Mouse (Mus musculus) G1E-ER4 (cell line): ENCODE results near the gene Cyp2d10. TPM values are rescaled to one million over a fixed set of nuclear protein-coding genes. Genes with fewer than 3 reads are reported as not detected.

Experiments
- GATA1 ChIP-seq: IDR thresholded peaks from one replicate; pipeline ENCODE4 v1.8.0; 2012; ENCODE audit warnings: low read length, inconsistent platforms
- polyA plus RNA-seq: library from polyadenylated mRNA; stranded (reverse); fragments of >175 nt; gene quantifications from 2 replicates; pipeline ENCODE4 v1.2.3, GENCODE M21; 2012

Cyp2d10 gene
- polyA plus RNA-seq, 1 experiment: not detected

DNA sequence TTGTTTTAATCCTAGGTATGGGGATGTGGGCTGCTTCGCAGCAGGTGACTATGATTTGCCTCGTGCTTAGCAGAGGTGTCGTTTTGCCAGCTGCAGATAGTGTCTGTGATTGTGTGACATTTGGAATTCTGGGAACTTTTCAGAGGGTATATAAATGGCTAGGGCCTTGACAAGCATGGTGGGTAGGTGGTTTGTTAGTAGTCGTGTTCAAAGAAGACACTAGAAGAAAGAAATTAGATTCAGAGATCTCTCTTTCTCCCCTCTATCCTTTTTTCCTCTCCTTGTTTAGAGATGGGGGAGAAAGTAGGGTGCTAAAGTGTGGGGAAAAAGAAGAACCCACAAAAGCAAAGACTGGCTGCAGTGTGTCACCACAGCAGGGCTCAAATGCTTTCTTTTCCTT is 38.8 kb downstream of the Cyp2d10 start:
- no peak for TF ChIP-seq GATA1

DNA sequence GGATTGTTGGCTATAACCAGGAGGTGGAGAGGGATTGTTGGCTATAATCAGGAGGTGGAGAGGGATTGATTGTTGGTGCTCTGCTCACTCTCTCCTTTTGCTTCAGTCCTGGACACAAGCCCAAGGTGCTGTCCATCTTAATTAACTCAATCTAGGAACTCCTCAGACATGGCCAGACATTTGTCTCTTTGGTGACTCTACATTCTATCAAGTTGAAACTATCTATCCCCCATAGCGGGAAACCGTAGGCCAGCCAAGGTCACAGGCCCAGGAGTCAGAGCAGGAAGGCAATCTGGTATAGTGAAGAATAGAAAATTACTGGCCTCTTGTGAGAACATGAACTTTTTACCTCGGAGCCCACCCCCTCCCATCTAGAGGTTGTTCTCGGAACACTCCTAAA is 44.8 kb downstream of the Cyp2d10 start:
- TF ChIP-seq GATA1: no peak

DNA sequence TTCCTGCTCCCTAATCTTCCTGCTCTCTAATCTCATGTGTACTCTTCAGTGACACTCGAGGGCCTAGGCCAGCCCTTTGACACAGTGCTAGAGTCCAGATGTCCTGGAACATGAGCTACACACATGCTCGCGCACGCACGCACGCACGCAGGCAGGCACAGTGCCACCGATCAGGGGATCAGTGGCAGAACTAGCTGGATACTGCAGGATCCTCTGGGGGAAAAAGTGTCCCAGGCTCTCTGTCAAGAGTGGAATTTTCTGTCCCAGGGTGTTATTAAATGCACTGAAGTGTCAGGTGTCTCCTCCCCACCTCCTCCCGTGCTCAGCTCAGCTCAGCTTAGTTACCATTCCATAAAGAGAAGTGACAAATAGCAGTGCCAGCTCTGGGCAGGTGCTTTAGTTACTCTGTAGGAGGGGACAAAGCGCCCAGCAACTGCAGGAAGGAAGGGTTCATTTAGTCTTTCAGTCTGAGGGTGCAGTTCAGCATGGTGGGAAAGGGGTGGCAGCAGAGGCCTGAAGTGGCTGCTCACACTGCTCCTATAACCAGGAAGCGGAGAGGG is 45.5 kb downstream of the Cyp2d10 start:
- TF ChIP-seq GATA1: no peak

DNA sequence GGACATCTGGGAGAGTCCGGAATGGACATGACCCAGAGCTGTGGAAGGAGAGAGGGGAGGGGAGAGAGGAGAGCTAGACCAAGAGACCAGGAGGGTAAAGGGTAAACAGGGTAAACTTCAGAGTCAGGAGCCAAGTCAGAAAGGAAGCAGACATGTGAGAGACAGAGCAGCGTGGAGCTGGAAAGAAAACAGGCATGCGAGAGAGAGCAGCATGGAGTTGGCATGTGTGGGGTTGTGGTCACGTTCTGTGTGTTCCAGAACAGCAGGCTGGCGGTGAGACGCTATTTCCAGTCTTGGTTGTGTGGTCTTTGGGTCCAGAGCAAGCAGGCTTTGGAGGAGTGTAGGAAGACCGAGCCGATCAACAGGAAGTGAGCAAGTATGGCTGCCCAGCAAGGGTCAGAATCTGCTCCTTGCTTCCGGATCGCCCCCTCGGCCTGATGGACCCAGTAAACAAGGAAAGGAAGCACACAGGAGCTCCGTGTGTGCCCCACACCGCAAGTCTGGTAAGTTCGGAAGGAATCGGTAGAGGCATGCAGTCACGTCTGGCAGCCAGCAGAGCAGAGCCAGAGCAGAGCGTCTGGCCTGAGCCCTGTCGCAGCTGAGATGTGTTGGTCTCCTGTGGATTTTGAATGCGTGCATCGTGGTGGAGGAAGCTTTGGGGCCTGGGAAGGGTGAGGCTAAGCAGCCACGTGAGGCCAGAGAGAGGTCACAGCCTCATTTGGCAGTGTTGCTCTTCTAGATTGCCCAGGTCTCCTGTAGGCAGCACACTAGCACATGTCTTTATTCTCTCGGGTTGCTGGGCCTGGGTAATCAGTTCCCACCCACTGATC is 48.3 kb downstream of the Cyp2d10 start:
- no peak for TF ChIP-seq GATA1

DNA sequence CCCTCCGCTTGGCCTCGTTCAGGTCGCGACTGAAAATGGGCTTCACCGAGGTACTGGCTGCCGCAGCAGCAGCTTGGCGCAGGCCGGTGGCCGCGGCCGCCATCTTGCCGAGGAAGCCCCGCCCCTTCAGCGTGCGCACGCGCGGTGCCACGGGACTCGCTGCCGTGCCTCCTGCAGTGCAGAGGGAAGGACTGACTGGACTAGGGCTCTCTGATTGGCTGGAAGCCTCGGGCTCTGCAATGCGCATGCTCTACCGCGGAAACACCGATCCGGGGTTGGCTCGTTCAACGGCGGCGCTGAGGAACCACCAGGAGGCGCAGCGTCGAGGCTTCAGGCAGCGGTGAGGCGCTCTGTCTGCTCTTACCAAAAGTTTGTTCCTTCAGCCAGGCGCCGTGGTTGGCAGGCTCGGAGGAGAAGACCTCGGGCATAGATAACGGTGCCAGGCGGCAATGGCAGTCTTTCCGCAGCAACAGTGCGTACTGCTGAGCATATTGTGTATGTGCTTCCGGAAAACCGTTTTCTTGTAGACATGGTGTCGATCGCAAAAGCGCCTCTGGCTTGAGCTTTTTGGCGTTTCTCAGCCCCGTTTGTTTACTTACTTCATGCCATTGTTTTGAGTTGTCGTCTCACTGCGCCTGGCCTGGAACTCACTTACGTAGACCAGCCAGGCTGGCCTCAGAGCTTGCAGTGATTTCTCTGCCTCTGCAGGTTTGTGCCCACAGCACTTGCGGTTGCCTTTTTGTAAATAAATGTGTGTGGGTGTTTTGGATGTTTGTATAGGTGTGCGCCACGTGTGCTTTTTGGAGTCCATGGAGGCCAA is 52.7 kb downstream of the Cyp2d10 start, which contains the start of gene Ndufa6:
TSS of gene Ndufa6 (minus strand) at position 197 of the 820 bp plus-strand sequence.
- no peak for TF ChIP-seq GATA1

DNA sequence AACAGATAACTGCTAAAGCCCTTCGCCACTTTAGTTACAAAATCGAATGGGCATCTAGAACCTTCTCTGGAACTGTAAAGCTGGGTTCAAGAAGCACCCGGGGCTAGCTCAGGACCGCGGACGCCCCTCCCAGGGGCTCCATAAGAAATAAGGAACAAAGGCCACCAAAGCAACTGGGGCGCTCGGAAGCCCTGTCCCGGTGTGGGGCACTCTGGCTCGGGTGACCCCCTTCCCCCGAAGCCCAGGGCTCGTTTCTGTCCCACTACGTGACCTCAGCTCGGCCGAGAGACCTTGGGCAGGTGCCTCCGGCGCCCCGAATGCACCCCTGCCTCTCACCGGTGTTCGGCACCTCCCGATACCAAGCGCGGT is 53.3 kb downstream of the Cyp2d10 start:
- no peak for TF ChIP-seq GATA1

DNA sequence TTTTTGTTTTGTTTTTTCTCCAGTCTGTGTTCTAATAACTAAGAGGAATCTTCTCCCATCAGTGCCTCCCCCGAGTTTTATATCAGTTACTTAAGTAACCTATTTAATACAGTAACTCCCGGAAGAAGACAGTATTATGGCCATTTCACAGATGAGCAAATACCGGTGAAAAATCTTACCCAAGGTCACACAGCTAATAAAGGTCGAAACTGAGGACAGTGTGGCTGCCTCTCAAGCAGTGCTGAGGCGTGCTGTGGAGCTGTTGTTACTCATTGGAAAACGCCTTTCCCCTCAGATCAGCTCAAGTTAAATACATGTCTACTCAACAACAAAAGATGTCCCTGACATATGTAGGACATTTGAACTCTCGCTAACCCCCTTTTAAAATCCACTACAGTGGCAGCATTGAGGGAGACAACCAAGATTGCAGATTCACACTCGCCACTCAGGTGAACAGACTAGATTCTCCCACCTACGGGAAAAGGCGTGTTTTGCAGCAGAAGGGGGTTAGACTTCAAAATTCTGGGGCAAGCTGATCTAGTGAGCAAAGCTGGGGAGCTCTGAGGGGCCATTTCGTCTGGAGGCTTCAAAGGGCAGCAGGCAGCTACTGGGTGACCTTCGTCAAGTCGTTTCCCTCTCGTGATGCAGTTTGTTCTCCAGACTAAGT is 53.8 kb downstream of the Cyp2d10 start:
- no peak for TF ChIP-seq GATA1

Other genes starting within 250 kb of the Cyp2d10 start
- not detected in 2 replicates for gene Shisa8, start 194.4 kb downstream of the Cyp2d10 start, polyA plus RNA-seq
- gene Tnfrsf13c, start 182.8 kb downstream of the Cyp2d10 start, polyA plus RNA-seq: 0.81 and 1.5 TPM in 2 replicates
- gene Cenpm, start 162.4 kb downstream of the Cyp2d10 start, polyA plus RNA-seq: 177 and 187 TPM in 2 replicates
- not detected in 2 replicates for gene 1500009C09Rik, start 154.8 kb downstream of the Cyp2d10 start, polyA plus RNA-seq
- not detected in 2 replicates for gene Sept3, start 132.3 kb downstream of the Cyp2d10 start, polyA plus RNA-seq
- not detected in 2 replicates for gene Wbp2nl, start 108.2 kb downstream of the Cyp2d10 start, polyA plus RNA-seq
- 80.2 and 134 TPM in 2 replicates for gene Naga, start 68.3 kb downstream of the Cyp2d10 start, polyA plus RNA-seq
- gene Pheta2, start 68.3 kb downstream of the Cyp2d10 start, polyA plus RNA-seq: 14.1 and 19.9 TPM in 2 replicates
- gene Smdt1, start 68.2 kb downstream of the Cyp2d10 start, polyA plus RNA-seq: 111 and 132 TPM in 2 replicates
- gene Ndufa6, start 52.9 kb downstream of the Cyp2d10 start, polyA plus RNA-seq: 293 and 322 TPM in 2 replicates
- 0.10 TPM in 1 of 2 replicates, not detected in the other for gene Cyp2d22, start 26.9 kb downstream of the Cyp2d10 start, polyA plus RNA-seq
- gene Cyp2d11, start 13.2 kb downstream of the Cyp2d10 start, polyA plus RNA-seq: not detected in 2 replicates
- not detected in 2 replicates for gene Cyp2d9, start 26.2 kb upstream of the Cyp2d10 start, polyA plus RNA-seq
- gene Cyp2d12, start 147.9 kb upstream of the Cyp2d10 start, polyA plus RNA-seq: not detected in 2 replicates
- gene Cyp2d34, start 213.8 kb upstream of the Cyp2d10 start, polyA plus RNA-seq: not detected in 2 replicates